Mouse (Mus musculus) embryonic fibroblast, embryonic 13.5 days (primary cell): Measurements from ENCODE around the gene Cdh18. TPM values are rescaled to one million over a fixed set of nuclear protein-coding genes. Genes with fewer than 3 reads are reported as not detected.

Source experiments
- H3K27ac ChIP-seq: 2 replicates; pipeline ENCODE4 v1.5.1; 2012; ENCODE audit warnings: low read length, control low read depth, inconsistent platforms; ENCODE audit not compliant: insufficient read depth
- H3K4me1 ChIP-seq: 2 replicates; pipeline ENCODE4 v1.6.1; 2011; ENCODE audit warnings: low read length; ENCODE audit not compliant: control insufficient read depth, insufficient read depth
- H3K4me3 ChIP-seq: 2 replicates; pipeline ENCODE4 v1.5.1; 2011; ENCODE audit warnings: mild to moderate bottlenecking, control low read depth, low read length; ENCODE audit not compliant: insufficient read depth
- CTCF ChIP-seq: IDR thresholded peaks from 2 replicates; pipeline ENCODE4 v1.5.1; 2011; ENCODE audit warnings: mild to moderate bottlenecking, control low read depth, low read length, moderate library complexity, borderline replicate concordance; ENCODE audit not compliant: insufficient read depth
- POLR2A ChIP-seq: IDR thresholded peaks from 2 replicates; pipeline ENCODE4 v1.6.1; 2011; ENCODE audit warnings: low read depth, mild to moderate bottlenecking, control low read depth, low read length, moderate library complexity
- polyA plus RNA-seq: library from polyadenylated mRNA; stranded (reverse); fragments of >200 nt; gene quantifications from 2 replicates; pipeline ENCODE4 v1.2.4, GENCODE M21; 2011; ENCODE audit warnings: low read depth; ENCODE audit not compliant: missing spikeins, insufficient read length

Cdh18 gene
- polyA plus RNA-seq, 1 experiment: 4.1 TPM

DNA sequence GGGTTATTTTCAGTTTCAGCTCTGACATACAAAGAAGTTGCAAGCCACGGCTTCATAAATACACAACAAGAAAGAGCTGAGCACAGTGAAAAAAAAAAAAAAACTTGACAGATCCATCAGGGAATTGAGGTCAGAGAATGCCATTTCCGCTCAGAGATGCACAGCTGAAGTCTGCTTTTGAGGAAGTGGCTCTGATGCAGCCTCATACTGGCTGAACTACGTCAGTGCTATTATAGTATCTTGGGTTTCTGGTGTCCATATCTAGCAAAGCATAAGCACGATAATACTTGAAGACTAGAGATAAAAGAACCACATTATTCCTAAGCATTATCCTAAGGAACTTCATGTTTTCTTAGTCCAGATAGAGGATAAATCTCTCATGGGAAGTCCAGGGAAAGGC is 349.4 kb downstream of the Cdh18 start:
- Histone ChIP-seq H3K27ac (no peak overlapping the region), H3K4me3 (no peak overlapping the region), H3K4me1 (no peaks in the 10 kb centered on the region)
- TF ChIP-seq CTCF (no peak), POLR2A (no peak)

- no peak overlapping the region for H3K27ac ChIP-seq
- H3K4me1 ChIP-seq: no peaks in the 10 kb centered on the region
- TF ChIP-seq POLR2A (no peak), CTCF (no peak)
- no peak overlapping the region for H3K4me3 ChIP-seq
Observed at GRCm38 (mm10) chr15:22914444-22914843, 365.6 kb downstream of the Cdh18 start.

GRCm38 (mm10) chr15:22934293-22934692 is 385.5 kb downstream of the Cdh18 start:
- H3K4me1 ChIP-seq: no peaks in the 10 kb centered on the region
- no peak overlapping the region for H3K27ac ChIP-seq
- no peak overlapping the region for H3K4me3 ChIP-seq
- no peak for TF ChIP-seq POLR2A
- TF ChIP-seq CTCF: no peak

GRCm38 (mm10) chr15:22947234-22947633 is 398.4 kb downstream of the Cdh18 start:
- no peaks in the 10 kb centered on the region for H3K4me1 ChIP-seq
- no peak for TF ChIP-seq POLR2A
- TF ChIP-seq CTCF: no peak
- H3K27ac ChIP-seq: no peak overlapping the region
- no peak overlapping the region for H3K4me3 ChIP-seq

DNA sequence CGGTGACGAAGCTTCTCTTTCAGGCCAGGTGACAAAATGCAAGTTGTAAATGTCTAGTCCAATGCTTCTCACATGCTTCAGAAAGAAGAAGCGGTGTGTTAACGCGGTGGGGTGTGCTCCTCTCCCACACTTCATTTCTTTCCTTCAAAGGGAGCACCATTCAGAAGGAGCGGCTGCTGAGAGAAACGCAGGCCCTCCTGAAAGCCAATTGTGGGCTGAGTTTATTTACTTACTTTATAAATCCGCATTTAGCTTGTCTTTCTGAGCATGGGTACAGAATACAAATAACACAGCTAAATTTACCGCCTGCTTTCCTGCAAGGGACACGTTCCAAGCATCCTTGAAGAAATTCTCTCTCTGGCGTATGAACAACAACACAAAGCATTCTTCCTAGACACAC is 420.6 kb downstream of the Cdh18 start:
- no peak overlapping the region for H3K27ac ChIP-seq
- TF ChIP-seq POLR2A: no peak
- TF ChIP-seq CTCF: no peak
- H3K4me1 ChIP-seq: no peaks in the 10 kb centered on the region
- no peak overlapping the region for H3K4me3 ChIP-seq

GRCm38 (mm10) chr15:22980136-22980535 is 431.3 kb downstream of the Cdh18 start:
- Histone ChIP-seq H3K27ac (no peak overlapping the region), H3K4me1 (no peaks in the 10 kb centered on the region), H3K4me3 (no peak overlapping the region)
- TF ChIP-seq CTCF: no peak
- no peak for TF ChIP-seq POLR2A

- Histone ChIP-seq H3K4me1 (no peaks in the 10 kb centered on the region), H3K27ac (no peak overlapping the region), H3K4me3 (no peak overlapping the region)
- TF ChIP-seq CTCF (no peak), POLR2A (no peak)
Observed at GRCm38 (mm10) chr15:22984647-22985046, 435.8 kb downstream of the Cdh18 start.

- TF ChIP-seq POLR2A: no peak
- TF ChIP-seq CTCF: no peak
Observed at GRCm38 (mm10) chr15:23016680-23017079, 467.9 kb downstream of the Cdh18 start.

DNA sequence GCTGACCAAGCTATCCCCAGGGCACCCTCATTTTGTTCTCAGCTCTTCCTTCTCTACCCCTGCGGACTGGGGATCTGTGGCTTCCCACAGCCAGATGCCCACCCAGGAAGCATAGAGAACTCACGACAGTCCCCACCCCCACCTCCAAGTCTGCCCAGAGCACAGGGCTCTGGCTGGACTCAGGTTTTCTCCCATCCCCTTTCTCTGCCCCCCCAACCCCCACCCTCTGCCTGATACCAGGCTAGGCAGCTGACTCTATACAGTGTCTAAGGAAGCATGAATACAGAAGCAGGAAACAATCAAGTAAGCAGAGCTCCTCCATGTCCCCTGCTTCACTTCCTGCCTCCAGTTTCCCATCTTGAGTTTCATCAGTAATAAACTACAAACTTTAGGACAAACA is 472.3 kb downstream of the Cdh18 start:
- TF ChIP-seq POLR2A (no peak), CTCF (no peak)
- H3K4me3 ChIP-seq: no peak overlapping the region
- no peak overlapping the region for H3K27ac ChIP-seq
- H3K4me1 ChIP-seq: no peaks in the 10 kb centered on the region

More at GRCm38 (mm10) chr15:23016680-23017079, 467.9 kb downstream of the Cdh18 start:
- Histone ChIP-seq H3K4me1 (no peaks in the 10 kb centered on the region), H3K4me3 (no peak overlapping the region), H3K27ac (no peak overlapping the region)

GRCm38 (mm10) chr15:23022635-23023034 is 473.8 kb downstream of the Cdh18 start:
- TF ChIP-seq CTCF (no peak), POLR2A (no peak)

More at GRCm38 (mm10) chr15:23022635-23023034, 473.8 kb downstream of the Cdh18 start:
- Histone ChIP-seq H3K27ac (no peak overlapping the region), H3K4me1 (no peaks in the 10 kb centered on the region), H3K4me3 (no peak overlapping the region)
